Mouse (Mus musculus) midbrain, embryonic 10.5 days (tissue): ENCODE measurements around the gene Aox1. TPM values are rescaled to one million over a fixed set of nuclear protein-coding genes. Genes with fewer than 3 reads are reported as not detected.

ENCODE experiments used
- DNase-seq: peaks from one replicate; pipeline ENCODE4 v3.0.0-alpha.2; 2017; ENCODE audit warnings: low spot score
- H3K27ac ChIP-seq: fragments of 300-500 bp; sonication (generic); replicated peaks from 2 replicates; pipeline ENCODE4 v1.5.1; 2016; ENCODE audit warnings: mild to moderate bottlenecking
- H3K27me3 ChIP-seq: fragments of 300-500 bp; sonication (generic); 2 replicates; pipeline ENCODE4 v1.6.1; 2016; ENCODE audit warnings: low read depth, mild to moderate bottlenecking; ENCODE audit not compliant: poor library complexity, severe bottlenecking
- H3K36me3 ChIP-seq: fragments of 300-500 bp; sonication (generic); 2 replicates; pipeline ENCODE4 v1.6.1; 2016; ENCODE audit warnings: mild to moderate bottlenecking, moderate library complexity
- H3K4me1 ChIP-seq: fragments of 300-500 bp; sonication (generic); 2 replicates; pipeline ENCODE4 v1.6.1; 2016
- H3K4me3 ChIP-seq: fragments of 300-500 bp; sonication (generic); 2 replicates; pipeline ENCODE4 v1.5.1; 2016; ENCODE audit warnings: mild to moderate bottlenecking, moderate library complexity
- H3K9me3 ChIP-seq: fragments of 300-500 bp; sonication (generic); replicated peaks from 2 replicates; pipeline ENCODE4 v1.6.1; 2016; ENCODE audit warnings: mild to moderate bottlenecking
- WGBS: fragments of 180-500 bp; shearing (Covaris S2); methylation state at CpG from one replicate; pipeline ENCODE4 v1.1.7; 2016; 5-methylcytosine and 5-hydroxymethylcytosine counted together
- polyA plus RNA-seq: library from polyadenylated mRNA; unstranded; fragments of >200 nt; fragmentation: Nextera tagmentation; extraction: Ambion mirVana; gene quantifications from 2 replicates; pipeline ENCODE4 v1.2.1, GENCODE M21; 2016

Gene Aox1
- polyA plus RNA-seq, 1 experiment from 2014 or later: 0.02 TPM

GRCm38 (mm10) chr1:58045076-58045475, 15.3 kb downstream of the Aox1 start:
- Histone ChIP-seq H3K27me3 (no peaks in the 10 kb centered on the region), H3K27ac (no peak overlapping the region), H3K4me3 (no peak overlapping the region), H3K4me1 (no peaks in the 10 kb centered on the region), H3K9me3 (no peaks in the 10 kb centered on the region), H3K36me3 (no peaks in the 10 kb centered on the region)
- whole genome bisulfite sequencing: 84% methylated on average over 3 of the region's 3 CpGs
- DNase-seq: no peak

GRCm38 (mm10) chr1:58045546-58045945, 15.8 kb downstream of the Aox1 start:
- H3K27ac ChIP-seq: no peak overlapping the region
- H3K4me3 ChIP-seq: no peak overlapping the region
- H3K27me3 ChIP-seq: no peaks in the 10 kb centered on the region
- no peaks in the 10 kb centered on the region for H3K36me3 ChIP-seq
- DNase-seq: no peak
- no peaks in the 10 kb centered on the region for H3K9me3 ChIP-seq
- H3K4me1 ChIP-seq: no peaks in the 10 kb centered on the region
- WGBS: 73% methylated on average over 5 of the region's 5 CpGs

- no peaks in the 10 kb centered on the region for H3K4me1 ChIP-seq
- no peaks in the 10 kb centered on the region for H3K27me3 ChIP-seq
- no peaks in the 10 kb centered on the region for H3K36me3 ChIP-seq
- DNase-seq: no peak
- 79% methylated on average over 3 of the region's 3 CpGs for WGBS
- no peak overlapping the region for H3K27ac ChIP-seq
- no peaks in the 10 kb centered on the region for H3K9me3 ChIP-seq
- no peak overlapping the region for H3K4me3 ChIP-seq
These were observed 17.1 kb downstream of the Aox1 start for GRCm38 (mm10) chr1:58046721-58047290.

GRCm38 (mm10) chr1:58049126-58049525, 19.4 kb downstream of the Aox1 start:
- H3K9me3 ChIP-seq: no peaks in the 10 kb centered on the region
- H3K36me3 ChIP-seq: no peaks in the 10 kb centered on the region
- H3K4me1 ChIP-seq: no peaks in the 10 kb centered on the region
- no peak overlapping the region for H3K4me3 ChIP-seq
- 95% methylated on average over 5 of the region's 5 CpGs for WGBS
- no peak overlapping the region for H3K27ac ChIP-seq
- no peak for DNase-seq
- no peaks in the 10 kb centered on the region for H3K27me3 ChIP-seq

GRCm38 (mm10) chr1:58055598-58055997, 25.9 kb downstream of the Aox1 start:
- Histone ChIP-seq H3K27me3 (no peaks in the 10 kb centered on the region), H3K9me3 (no peaks in the 10 kb centered on the region), H3K36me3 (no peaks in the 10 kb centered on the region), H3K4me1 (no peaks in the 10 kb centered on the region), H3K4me3 (no peak overlapping the region), H3K27ac (no peak overlapping the region)
- DNase-seq: no peak
- 93% methylated on average over 11 of the region's 11 CpGs for WGBS

- WGBS: 87% methylated on average over 13 of the region's 13 CpGs
- H3K4me3 ChIP-seq: no peak overlapping the region
- no peaks in the 10 kb centered on the region for H3K9me3 ChIP-seq
- H3K36me3 ChIP-seq: no peaks in the 10 kb centered on the region
- no peak overlapping the region for H3K27ac ChIP-seq
- no peak for DNase-seq
- H3K4me1 ChIP-seq: no peaks in the 10 kb centered on the region
- no peaks in the 10 kb centered on the region for H3K27me3 ChIP-seq
These were observed 26.5 kb downstream of the Aox1 start for GRCm38 (mm10) chr1:58056074-58056807.

- no peaks in the 10 kb centered on the region for H3K36me3 ChIP-seq
- no peaks in the 10 kb centered on the region for H3K9me3 ChIP-seq
- no peaks in the 10 kb centered on the region for H3K27me3 ChIP-seq
- no peak for DNase-seq
- no peaks in the 10 kb centered on the region for H3K4me1 ChIP-seq
- 95% methylated on average over 11 of the region's 11 CpGs for WGBS
- no peak overlapping the region for H3K27ac ChIP-seq
- H3K4me3 ChIP-seq: no peak overlapping the region
These were observed 27.2 kb downstream of the Aox1 start for GRCm38 (mm10) chr1:58056939-58057338.

- no peak overlapping the region for H3K27ac ChIP-seq
- no peaks in the 10 kb centered on the region for H3K27me3 ChIP-seq
- H3K4me3 ChIP-seq: no peak overlapping the region
- DNase-seq: no peak
- 88% methylated on average over 4 of the region's 4 CpGs for WGBS
- no peaks in the 10 kb centered on the region for H3K4me1 ChIP-seq
- no peaks in the 10 kb centered on the region for H3K36me3 ChIP-seq
- H3K9me3 ChIP-seq: no peaks in the 10 kb centered on the region
These were observed 29.1 kb downstream of the Aox1 start for GRCm38 (mm10) chr1:58058846-58059245.

- 91% methylated on average over 7 of the region's 7 CpGs for WGBS
- H3K4me3 ChIP-seq: no peak overlapping the region
- H3K4me1 ChIP-seq: no peaks in the 10 kb centered on the region
- H3K36me3 ChIP-seq: no peaks in the 10 kb centered on the region
- H3K27ac ChIP-seq: no peak overlapping the region
- DNase-seq: no peak
- H3K9me3 ChIP-seq: no peaks in the 10 kb centered on the region
- H3K27me3 ChIP-seq: no peaks in the 10 kb centered on the region
These were observed 32.4 kb downstream of the Aox1 start for GRCm38 (mm10) chr1:58062131-58062530.

- Histone ChIP-seq H3K27me3 (no peaks in the 10 kb centered on the region), H3K27ac (no peak overlapping the region), H3K36me3 (no peaks in the 10 kb centered on the region), H3K9me3 (no peaks in the 10 kb centered on the region), H3K4me3 (no peak overlapping the region), H3K4me1 (no peaks in the 10 kb centered on the region)
- DNase-seq: no peak
- 93% methylated on average over 5 of the region's 5 CpGs for WGBS
These were observed 35.4 kb downstream of the Aox1 start for GRCm38 (mm10) chr1:58065151-58065550.

- Histone ChIP-seq H3K4me3 (no peak overlapping the region), H3K27ac (no peak overlapping the region), H3K9me3 (no peaks in the 10 kb centered on the region), H3K4me1 (no peaks in the 10 kb centered on the region), H3K36me3 (no peaks in the 10 kb centered on the region), H3K27me3 (no peaks in the 10 kb centered on the region)
- WGBS: 88% methylated on average over 3 of the region's 3 CpGs
- no peak for DNase-seq
These were observed 35.9 kb downstream of the Aox1 start for GRCm38 (mm10) chr1:58065606-58066005.

GRCm38 (mm10) chr1:58069181-58069580, 39.5 kb downstream of the Aox1 start:
- Histone ChIP-seq H3K27me3 (no peaks in the 10 kb centered on the region), H3K4me3 (no peak overlapping the region), H3K27ac (no peak overlapping the region), H3K36me3 (no peaks in the 10 kb centered on the region), H3K9me3 (no peaks in the 10 kb centered on the region), H3K4me1 (peaks cover 11% of the 10 kb centered on the region)
- no peak for DNase-seq
- 90% methylated on average over 6 of the region's 6 CpGs for WGBS

GRCm38 (mm10) chr1:58070091-58070490, 40.4 kb downstream of the Aox1 start:
- H3K36me3 ChIP-seq: no peaks in the 10 kb centered on the region
- no peaks in the 10 kb centered on the region for H3K9me3 ChIP-seq
- H3K27ac ChIP-seq: no peak overlapping the region
- H3K4me3 ChIP-seq: no peak overlapping the region
- DNase-seq: no peak
- 94% methylated on average over 11 of the region's 11 CpGs for WGBS
- H3K27me3 ChIP-seq: no peaks in the 10 kb centered on the region
- peaks cover 11% of the 10 kb centered on the region for H3K4me1 ChIP-seq
